Comparison of ENCODE assay signal across 26 mouse cellular contexts in genomic region chr6:135206909-135207308, GRCm38 (mm10). TPM values are rescaled to one million over a fixed set of nuclear protein-coding genes. Genes with fewer than 3 reads are reported as not detected.
DNase-seq lines count a peak whose midpoint lies in the region; ATAC-seq and TF ChIP-seq lines count a peak whose summit lies in the region.
"Had no signal": no experiment of that assay in that cellular context is flagged by ENCODE, and none has a peak within 500 bp of the region (broad histone marks: within the 10 kb centered on the region; RNA-seq: fewer than 3 reads in every experiment).

No protein-coding gene starts in this region.

- H3K4me2 ChIP-seq in hindbrain, embryonic 12.5 days (replicated peaks), result no peak overlapping the region
- H3K4me2 ChIP-seq in hindbrain, embryonic 11.5 days (replicated peaks; ENCODE audit: low read depth, low read length), result no peak overlapping the region
- no peak overlapping the region for H3K4me2 ChIP-seq in midbrain, embryonic 15.5 days
- no peak overlapping the region for H3K4me2 ChIP-seq in midbrain, embryonic 13.5 days (replicated peaks)
- H3K4me2 ChIP-seq in forebrain, embryonic 13.5 days, result no peak overlapping the region
- H3K4me2 ChIP-seq in midbrain, postnatal 0 days (ENCODE audit: low read depth, low read length, poor library complexity, severe bottlenecking), result no peak overlapping the region
- no peak overlapping the region for H3K4me2 ChIP-seq in intestine, embryonic 16.5 days (ENCODE audit: low read depth, low read length)
- H3K4me2 ChIP-seq: intestine, embryonic 15.5 days had no signal

- WGBS in hindbrain, embryonic 12.5 days, result 46% methylated on average over 8 of the region's 8 CpGs
- 57% methylated on average over 8 of the region's 8 CpGs for WGBS in hindbrain, embryonic 11.5 days
- WGBS in midbrain, embryonic 15.5 days, result 26% methylated on average over 8 of the region's 8 CpGs
- 28% methylated on average over 8 of the region's 8 CpGs for WGBS in midbrain, embryonic 13.5 days
- WGBS in forebrain, embryonic 13.5 days, result 21% methylated on average over 8 of the region's 8 CpGs
- WGBS in midbrain, postnatal 0 days, result 25% methylated on average over 8 of the region's 8 CpGs
- WGBS in intestine, embryonic 16.5 days, result 77% methylated on average over 8 of the region's 8 CpGs

- no peaks in the 10 kb centered on the region for H3K9me3 ChIP-seq in hindbrain, embryonic 12.5 days (replicated peaks)
- H3K9me3 ChIP-seq in hindbrain, embryonic 11.5 days (ENCODE audit: control insufficient read depth, low read length), result no peaks in the 10 kb centered on the region
- no peaks in the 10 kb centered on the region for H3K9me3 ChIP-seq in midbrain, embryonic 15.5 days
- H3K9me3 ChIP-seq in midbrain, embryonic 13.5 days, result no peaks in the 10 kb centered on the region
- no peaks in the 10 kb centered on the region for H3K9me3 ChIP-seq in forebrain, embryonic 13.5 days (replicated peaks)
- H3K9me3 ChIP-seq in midbrain, postnatal 0 days (ENCODE audit: low read length), result no peaks in the 10 kb centered on the region
- no peaks in the 10 kb centered on the region for H3K9me3 ChIP-seq in intestine, embryonic 16.5 days (ENCODE audit: control insufficient read depth, low read length)
- H3K9me3 ChIP-seq: intestine, embryonic 15.5 days had no signal

- 0 out of 2 replicates have a peak, but pooled peaks have one; percentile 16 for ATAC-seq in hindbrain, embryonic 12.5 days (ENCODE audit: low FRiP score)
- ATAC-seq in hindbrain, embryonic 11.5 days (ENCODE audit: low FRiP score), result no peak
- no peak for ATAC-seq in midbrain, embryonic 15.5 days (replicated peaks)
- no peak for ATAC-seq in midbrain, embryonic 13.5 days
- ATAC-seq in forebrain, embryonic 13.5 days, result peak; percentile 60; the same call in 1 of the 2 replicates
- no peak for ATAC-seq in midbrain, postnatal 0 days (ENCODE audit: low FRiP score)
- ATAC-seq in intestine, embryonic 16.5 days, result no peak
- ATAC-seq: CD4-positive, CD25-positive, alpha-beta regulatory T cell, adult 4 months; intestine, embryonic 15.5 days; Patski had no signal

- no peaks in the 10 kb centered on the region; the same call in 1 of the 2 replicates for H3K36me3 ChIP-seq in hindbrain, embryonic 12.5 days
- no peaks in the 10 kb centered on the region for H3K36me3 ChIP-seq in hindbrain, embryonic 11.5 days (ENCODE audit: control insufficient read depth, insufficient read depth, low read length)
- no peaks in the 10 kb centered on the region for H3K36me3 ChIP-seq in midbrain, embryonic 15.5 days (replicated peaks)
- H3K36me3 ChIP-seq in midbrain, embryonic 13.5 days, result peaks cover 4% of the 10 kb centered on the region
- H3K36me3 ChIP-seq in forebrain, embryonic 13.5 days (ENCODE audit: poor library complexity, severe bottlenecking), result peaks cover 14% of the 10 kb centered on the region
- peaks cover 5% of the 10 kb centered on the region; the same call in 1 of the 2 replicates for H3K36me3 ChIP-seq in midbrain, postnatal 0 days (ENCODE audit: insufficient read depth, low read length)
- H3K36me3 ChIP-seq in intestine, embryonic 16.5 days (ENCODE audit: control insufficient read depth, insufficient read depth, low read length), result peaks cover 5% of the 10 kb centered on the region; the same call in 1 of the 2 replicates
- H3K36me3 ChIP-seq: intestine, embryonic 15.5 days had no signal

- no peaks in the 10 kb centered on the region for H3K4me1 ChIP-seq in hindbrain, embryonic 12.5 days
- no peaks in the 10 kb centered on the region for H3K4me1 ChIP-seq in hindbrain, embryonic 11.5 days (replicated peaks; ENCODE audit: control insufficient read depth, insufficient read depth, low read length)
- no peaks in the 10 kb centered on the region; the same call in 1 of the 2 replicates for H3K4me1 ChIP-seq in midbrain, embryonic 15.5 days
- H3K4me1 ChIP-seq in midbrain, embryonic 13.5 days (replicated peaks), result 0 out of 2 replicates have a peak, but pooled peaks cover 6% of the 10 kb centered on the region
- H3K4me1 ChIP-seq in forebrain, embryonic 13.5 days, result peaks cover 24% of the 10 kb centered on the region
- no peaks in the 10 kb centered on the region for H3K4me1 ChIP-seq in midbrain, postnatal 0 days (ENCODE audit: insufficient read depth, low read length)
- 0 out of 2 replicates have a peak, but pooled peaks cover under 1% of the 10 kb centered on the region for H3K4me1 ChIP-seq in intestine, embryonic 16.5 days (ENCODE audit: control insufficient read depth, insufficient read depth, low read length)

- H3K9ac ChIP-seq in hindbrain, embryonic 12.5 days, result no peak overlapping the region
- H3K9ac ChIP-seq in hindbrain, embryonic 11.5 days (ENCODE audit: low read depth, low read length), result no peak overlapping the region
- H3K9ac ChIP-seq in midbrain, embryonic 15.5 days, result no peak overlapping the region
- H3K9ac ChIP-seq in midbrain, embryonic 13.5 days (replicated peaks), result no peak overlapping the region
- H3K9ac ChIP-seq in forebrain, embryonic 13.5 days, result no peak overlapping the region
- H3K9ac ChIP-seq in midbrain, postnatal 0 days (replicated peaks; ENCODE audit: low read length, poor library complexity, severe bottlenecking), result no peak overlapping the region
- no peak overlapping the region for H3K9ac ChIP-seq in intestine, embryonic 16.5 days (ENCODE audit: low read depth, low read length)
- H3K9ac ChIP-seq: intestine, embryonic 15.5 days had no signal

- no peak for TF ChIP-seq CTCF in midbrain, postnatal 0 days (IDR thresholded peaks at IDR 0.05)

- no peak for DNase-seq in hindbrain, embryonic 11.5 days (ENCODE audit: low spot score)
- peak; percentile 42 for DNase-seq in midbrain, postnatal 0 days (ENCODE audit: low spot score)
- DNase-seq in layer of hippocampus, postnatal 10 days (ENCODE audit: low spot score in 2 of 2), result no peak
- DNase-seq: adrenal gland, postnatal 14 days; cerebellum, adult 2 months; cerebellum, postnatal 36 days; gastrocnemius, postnatal 25 days; heart, adult 2 months; heart, postnatal 36 days; kidney, postnatal 10 days; lung, adult 18-20 months; lung, postnatal 14 days; right cerebral cortex, postnatal 4 days had no signal

- no peak overlapping the region for H3K4me3 ChIP-seq in hindbrain, embryonic 12.5 days
- H3K4me3 ChIP-seq in hindbrain, embryonic 11.5 days (ENCODE audit: low read depth, low read length), result no peak overlapping the region
- H3K4me3 ChIP-seq in midbrain, embryonic 15.5 days, result no peak overlapping the region
- no peak overlapping the region for H3K4me3 ChIP-seq in midbrain, embryonic 13.5 days (replicated peaks)
- no peak overlapping the region for H3K4me3 ChIP-seq in forebrain, embryonic 13.5 days
- no peak overlapping the region for H3K4me3 ChIP-seq in midbrain, postnatal 0 days (ENCODE audit: low read depth, low read length)
- H3K4me3 ChIP-seq in intestine, embryonic 16.5 days (ENCODE audit: low read length), result no peak overlapping the region
- H3K4me3 ChIP-seq: erythroblast, embryonic 14.5 days; heart, adult 2 months; intestine, embryonic 15.5 days had no signal

- H3K27me3 ChIP-seq in hindbrain, embryonic 12.5 days, result no peaks in the 10 kb centered on the region
- no peaks in the 10 kb centered on the region for H3K27me3 ChIP-seq in hindbrain, embryonic 11.5 days (ENCODE audit: control insufficient read depth, insufficient read depth, low read length)
- no peaks in the 10 kb centered on the region for H3K27me3 ChIP-seq in midbrain, embryonic 15.5 days (replicated peaks)
- H3K27me3 ChIP-seq in midbrain, embryonic 13.5 days, result no peaks in the 10 kb centered on the region
- no peaks in the 10 kb centered on the region for H3K27me3 ChIP-seq in forebrain, embryonic 13.5 days
- no peaks in the 10 kb centered on the region for H3K27me3 ChIP-seq in midbrain, postnatal 0 days (ENCODE audit: insufficient read depth, low read length)
- H3K27me3 ChIP-seq in intestine, embryonic 16.5 days (replicated peaks; ENCODE audit: control insufficient read depth, insufficient read depth, low read length), result no peaks in the 10 kb centered on the region
- H3K27me3 ChIP-seq: intestine, embryonic 15.5 days; Patski had no signal

- no peak overlapping the region for H3K27ac ChIP-seq in hindbrain, embryonic 12.5 days
- H3K27ac ChIP-seq in hindbrain, embryonic 11.5 days (ENCODE audit: low read depth, low read length), result no peak overlapping the region
- 0 out of 2 replicates have a peak overlapping the region, but pooled peaks have one; percentile 11 for H3K27ac ChIP-seq in midbrain, embryonic 15.5 days
- H3K27ac ChIP-seq in midbrain, embryonic 13.5 days, result no peak overlapping the region
- H3K27ac ChIP-seq in forebrain, embryonic 13.5 days, result peak overlapping the region; percentile 35
- H3K27ac ChIP-seq in midbrain, postnatal 0 days (ENCODE audit: low read depth, low read length), result peak overlapping the region; percentile 39; the same call in 1 of the 2 replicates
- no peak overlapping the region for H3K27ac ChIP-seq in intestine, embryonic 16.5 days (ENCODE audit: low read length)
- H3K27ac ChIP-seq: heart, adult 2 months; intestine, embryonic 15.5 days had no signal

RNA-seq across cellular contexts. Expression of gene Hebp1, which starts 9.1 kb away (rescaled TPM):
- polyA plus RNA-seq in hindbrain, embryonic 12.5 days (2016; fragmentation: Nextera tagmentation; extraction: Ambion mirVana), result 4.0 and 6.2 TPM in 2 replicates
- 2.6 and 4.1 TPM in 2 replicates for polyA plus RNA-seq in hindbrain, embryonic 11.5 days (2014; fragmentation: Nextera tagmentation; extraction: Ambion mirVana)
- polyA plus RNA-seq in midbrain, embryonic 15.5 days (2015; fragmentation: Nextera tagmentation; extraction: Ambion mirVana), result 4.7 and 6.1 TPM in 2 replicates
- polyA plus RNA-seq in midbrain, embryonic 13.5 days (2015; fragmentation: Nextera tagmentation; extraction: Ambion mirVana), result 2.7 and 3.4 TPM in 2 replicates
- polyA plus RNA-seq in forebrain, embryonic 13.5 days (2015; fragmentation: Nextera tagmentation; extraction: Ambion mirVana), result 2.0 and 4.0 TPM in 2 replicates
- total RNA-seq in midbrain, postnatal 0 days (2014; rRNA removed), result 8.9 and 10.6 TPM in 2 replicates
- 8.7 and 9.2 TPM in 2 replicates for polyA plus RNA-seq in midbrain, postnatal 0 days (2015; fragmentation: Nextera tagmentation; extraction: Ambion mirVana)
- 74.0 and 83.9 TPM in 2 replicates for polyA plus RNA-seq in intestine, embryonic 16.5 days (2015; fragmentation: Nextera tagmentation; extraction: Ambion mirVana)
- 10 to 100 TPM; 44.2 to 44.6 TPM for total RNA-seq in layer of hippocampus, postnatal 10 days (2021)

RNA-seq across cellular contexts. Expression of gene Fam234b, which starts 9.1 kb away (rescaled TPM):
- 47.6 and 51.1 TPM in 2 replicates for polyA plus RNA-seq in hindbrain, embryonic 12.5 days (2016; fragmentation: Nextera tagmentation; extraction: Ambion mirVana)
- polyA plus RNA-seq in hindbrain, embryonic 11.5 days (2014; fragmentation: Nextera tagmentation; extraction: Ambion mirVana), result 32.5 and 34.2 TPM in 2 replicates
- polyA plus RNA-seq in midbrain, embryonic 15.5 days (2015; fragmentation: Nextera tagmentation; extraction: Ambion mirVana), result 110 and 117 TPM in 2 replicates
- 67.0 and 74.1 TPM in 2 replicates for polyA plus RNA-seq in midbrain, embryonic 13.5 days (2015; fragmentation: Nextera tagmentation; extraction: Ambion mirVana)
- 53.4 and 62.2 TPM in 2 replicates for polyA plus RNA-seq in forebrain, embryonic 13.5 days (2015; fragmentation: Nextera tagmentation; extraction: Ambion mirVana)
- 90.5 and 106 TPM in 2 replicates for total RNA-seq in midbrain, postnatal 0 days (2014; rRNA removed)
- polyA plus RNA-seq in midbrain, postnatal 0 days (2015; fragmentation: Nextera tagmentation; extraction: Ambion mirVana), result 114 and 119 TPM in 2 replicates
- polyA plus RNA-seq in intestine, embryonic 16.5 days (2015; fragmentation: Nextera tagmentation; extraction: Ambion mirVana), result 36.9 and 37.6 TPM in 2 replicates
- total RNA-seq in layer of hippocampus, postnatal 10 days (2021), result 100 to 1,000 TPM; 112 to 127 TPM

RNA-seq across cellular contexts. Expression of gene Gsg1, which starts 47.2 kb away (rescaled TPM):
- 0.40 and 0.78 TPM in 2 replicates for polyA plus RNA-seq in hindbrain, embryonic 12.5 days (2016; fragmentation: Nextera tagmentation; extraction: Ambion mirVana)
- polyA plus RNA-seq in hindbrain, embryonic 11.5 days (2014; fragmentation: Nextera tagmentation; extraction: Ambion mirVana), result 0.32 and 0.66 TPM in 2 replicates
- polyA plus RNA-seq in midbrain, embryonic 15.5 days (2015; fragmentation: Nextera tagmentation; extraction: Ambion mirVana), result 0.19 TPM in 1 of 2 replicates, not detected in the other
- 0.20 and 0.23 TPM in 2 replicates for polyA plus RNA-seq in midbrain, embryonic 13.5 days (2015; fragmentation: Nextera tagmentation; extraction: Ambion mirVana)
- polyA plus RNA-seq in forebrain, embryonic 13.5 days (2015; fragmentation: Nextera tagmentation; extraction: Ambion mirVana), result 0.41 and 0.48 TPM in 2 replicates
- 0.99 and 2.6 TPM in 2 replicates for total RNA-seq in midbrain, postnatal 0 days (2014; rRNA removed)
- polyA plus RNA-seq in midbrain, postnatal 0 days (2015; fragmentation: Nextera tagmentation; extraction: Ambion mirVana), result 0.17 and 0.37 TPM in 2 replicates
- 0.33 and 0.47 TPM in 2 replicates for polyA plus RNA-seq in intestine, embryonic 16.5 days (2015; fragmentation: Nextera tagmentation; extraction: Ambion mirVana)
- not detected for total RNA-seq in layer of hippocampus, postnatal 10 days (2021)
- total RNA-seq: adrenal gland, postnatal 14 days; gastrocnemius, postnatal 25 days; layer of hippocampus, adult 18-20 months; left cerebral cortex, adult 18-20 months; left cerebral cortex, postnatal 36 days; liver, adult 2 months had no signal
- polyA plus RNA-seq: CD4-positive, CD25-positive, alpha-beta regulatory T cell, adult 4 months; erythroblast, embryonic 14.5 days had no signal

Comparison
In these comparisons a context has a peak if more than half of its experiments do, and no peak if none do; other contexts are left out.
1. ATAC-seq: peak in hindbrain, embryonic 12.5 days (single experiment) and forebrain, embryonic 13.5 days (single experiment); none in hindbrain, embryonic 11.5 days (single experiment), midbrain, embryonic 15.5 days (single experiment), midbrain, embryonic 13.5 days (single experiment), midbrain, postnatal 0 days (single experiment) and intestine, embryonic 16.5 days (single experiment).
2. H3K27ac ChIP-seq: peak in midbrain, embryonic 15.5 days (single experiment), forebrain, embryonic 13.5 days (single experiment) and midbrain, postnatal 0 days (single experiment); none in hindbrain, embryonic 12.5 days (single experiment), hindbrain, embryonic 11.5 days (single experiment), midbrain, embryonic 13.5 days (single experiment) and intestine, embryonic 16.5 days (single experiment).